Mouse (Mus musculus) limb, embryonic 10.5 days (tissue): ENCODE results near the gene Prdm16. TPM values are rescaled to one million over a fixed set of nuclear protein-coding genes. Genes with fewer than 3 reads are reported as not detected.

Experiments used
- DNase-seq: peaks from one replicate; pipeline ENCODE4 v3.0.0-alpha.2; 2017; ENCODE audit warnings: low spot score
- H3K27ac ChIP-seq: fragments of 300-500 bp; sonication (generic); 2 replicates; pipeline ENCODE4 v1.5.1; 2016; ENCODE audit warnings: mild to moderate bottlenecking
- H3K27me3 ChIP-seq: fragments of 300-500 bp; sonication (generic); 2 replicates; pipeline ENCODE4 v1.6.1; 2016; ENCODE audit warnings: low read depth, mild to moderate bottlenecking; ENCODE audit not compliant: poor library complexity, severe bottlenecking
- H3K36me3 ChIP-seq: fragments of 300-500 bp; sonication (generic); 2 replicates; pipeline ENCODE4 v1.6.1; 2016; ENCODE audit warnings: mild to moderate bottlenecking, moderate library complexity
- H3K4me1 ChIP-seq: fragments of 300-500 bp; sonication (generic); 2 replicates; pipeline ENCODE4 v1.6.1; 2016
- H3K4me3 ChIP-seq: fragments of 300-500 bp; sonication (generic); 2 replicates; pipeline ENCODE4 v1.5.1; 2016; ENCODE audit warnings: mild to moderate bottlenecking, moderate library complexity
- H3K9me3 ChIP-seq: fragments of 300-500 bp; sonication (generic); replicated peaks from 2 replicates; pipeline ENCODE4 v1.6.1; 2016; ENCODE audit warnings: mild to moderate bottlenecking
- WGBS: fragments of 180-500 bp; shearing (Covaris S2); methylation state at CpG from one replicate; pipeline ENCODE4 v1.1.7; 2016; 5-methylcytosine and 5-hydroxymethylcytosine counted together
- polyA plus RNA-seq: library from polyadenylated mRNA; unstranded; fragments of >200 nt; fragmentation: Nextera tagmentation; extraction: Ambion mirVana; gene quantifications from 2 replicates; pipeline ENCODE4 v1.2.1, GENCODE M21; 2016

The Prdm16 gene
- polyA plus RNA-seq, 1 experiment from 2014 or later: 93.9 TPM

GRCm38 (mm10) chr4:154513664-154514063 is 123.0 kb downstream of the Prdm16 start:
- H3K9me3 ChIP-seq: no peaks in the 10 kb centered on the region
- no peak for DNase-seq
- H3K4me1 ChIP-seq: peaks cover 83% of the 10 kb centered on the region
- H3K4me3 ChIP-seq: no peak overlapping the region
- H3K27me3 ChIP-seq: peaks cover 10% of the 10 kb centered on the region
- H3K36me3 ChIP-seq: peaks cover 18% of the 10 kb centered on the region
- no peak overlapping the region for H3K27ac ChIP-seq
- WGBS: 69% methylated on average over 2 of the region's 2 CpGs

- Histone ChIP-seq H3K4me1 (peaks cover 84% of the 10 kb centered on the region), H3K27ac (peak overlapping the region; percentile 31; the same call in 1 of the 2 replicates), H3K4me3 (no peak overlapping the region), H3K36me3 (peaks cover 11% of the 10 kb centered on the region; the same call in 1 of the 2 replicates), H3K9me3 (no peaks in the 10 kb centered on the region), H3K27me3 (peaks cover 16% of the 10 kb centered on the region)
- no peak for DNase-seq
- WGBS: 62% methylated on average over 15 of the region's 15 CpGs
Measured at GRCm38 (mm10) chr4:154512518-154513090, 124.1 kb downstream of the Prdm16 start.

GRCm38 (mm10) chr4:154511767-154512166 is 124.9 kb downstream of the Prdm16 start:
- peaks cover 20% of the 10 kb centered on the region for H3K27me3 ChIP-seq
- H3K27ac ChIP-seq: no peak overlapping the region
- 29% methylated on average over 4 of the region's 4 CpGs for WGBS
- H3K4me3 ChIP-seq: no peak overlapping the region
- DNase-seq: no peak
- H3K4me1 ChIP-seq: peaks cover 88% of the 10 kb centered on the region
- 0 out of 2 replicates have a peak, but pooled peaks cover 9% of the 10 kb centered on the region for H3K36me3 ChIP-seq
- no peaks in the 10 kb centered on the region for H3K9me3 ChIP-seq

GRCm38 (mm10) chr4:154506774-154507435 is 129.8 kb downstream of the Prdm16 start:
- peaks cover 79% of the 10 kb centered on the region for H3K4me1 ChIP-seq
- peaks cover 11% of the 10 kb centered on the region for H3K36me3 ChIP-seq
- DNase-seq: no peak
- H3K27ac ChIP-seq: no peak overlapping the region; the same call in 1 of the 2 replicates
- no peaks in the 10 kb centered on the region for H3K9me3 ChIP-seq
- peaks cover 43% of the 10 kb centered on the region for H3K27me3 ChIP-seq
- 18% methylated on average over 20 of the region's 20 CpGs for WGBS
- no peak overlapping the region; the same call in 1 of the 2 replicates for H3K4me3 ChIP-seq

- no peak overlapping the region for H3K4me3 ChIP-seq
- peaks cover 47% of the 10 kb centered on the region for H3K27me3 ChIP-seq
- DNase-seq: no peak
- H3K36me3 ChIP-seq: peaks cover 11% of the 10 kb centered on the region
- peaks cover 80% of the 10 kb centered on the region for H3K4me1 ChIP-seq
- no peak overlapping the region for H3K27ac ChIP-seq
- WGBS: 86% methylated on average over 5 of the region's 5 CpGs
- H3K9me3 ChIP-seq: no peaks in the 10 kb centered on the region
Measured at GRCm38 (mm10) chr4:154505313-154505712, 131.4 kb downstream of the Prdm16 start.

GRCm38 (mm10) chr4:154503260-154503829 is 133.3 kb downstream of the Prdm16 start:
- Histone ChIP-seq H3K36me3 (peaks cover 9% of the 10 kb centered on the region), H3K9me3 (no peaks in the 10 kb centered on the region), H3K27ac (no peak overlapping the region), H3K4me3 (no peak overlapping the region), H3K4me1 (peaks cover 81% of the 10 kb centered on the region), H3K27me3 (peaks cover 44% of the 10 kb centered on the region)
- DNase-seq: no peak
- 58% methylated on average over 21 of the region's 21 CpGs for WGBS

GRCm38 (mm10) chr4:154502403-154503000 is 134.2 kb downstream of the Prdm16 start:
- H3K4me3 ChIP-seq: no peak overlapping the region
- H3K27ac ChIP-seq: no peak overlapping the region
- peaks cover 41% of the 10 kb centered on the region for H3K27me3 ChIP-seq
- H3K36me3 ChIP-seq: peaks cover 9% of the 10 kb centered on the region
- peaks cover 84% of the 10 kb centered on the region for H3K4me1 ChIP-seq
- DNase-seq: no peak
- H3K9me3 ChIP-seq: no peaks in the 10 kb centered on the region
- WGBS: 75% methylated on average over 16 of the region's 16 CpGs

- Histone ChIP-seq H3K27me3 (peaks cover 30% of the 10 kb centered on the region), H3K27ac (no peak overlapping the region), H3K4me1 (peaks cover 83% of the 10 kb centered on the region), H3K36me3 (peaks cover 4% of the 10 kb centered on the region; the same call in 1 of the 2 replicates), H3K4me3 (no peak overlapping the region), H3K9me3 (no peaks in the 10 kb centered on the region)
- no peak for DNase-seq
- 85% methylated on average over 9 of the region's 9 CpGs for WGBS
Measured at GRCm38 (mm10) chr4:154500695-154501094, 136.0 kb downstream of the Prdm16 start.

- peaks cover 91% of the 10 kb centered on the region for H3K4me1 ChIP-seq
- H3K9me3 ChIP-seq: no peaks in the 10 kb centered on the region
- peak overlapping the region; percentile 11; the same call in 1 of the 2 replicates for H3K4me3 ChIP-seq
- peaks cover 25% of the 10 kb centered on the region for H3K27me3 ChIP-seq
- 51% methylated on average over 29 of the region's 29 CpGs for WGBS
- no peak overlapping the region; the same call in 1 of the 2 replicates for H3K27ac ChIP-seq
- peaks cover 4% of the 10 kb centered on the region; the same call in 1 of the 2 replicates for H3K36me3 ChIP-seq
- no peak for DNase-seq
Measured at GRCm38 (mm10) chr4:154499701-154500523, 136.8 kb downstream of the Prdm16 start.

GRCm38 (mm10) chr4:154497423-154498175 is 139.1 kb downstream of the Prdm16 start:
- peaks cover 18% of the 10 kb centered on the region; the same call in 1 of the 2 replicates for H3K27me3 ChIP-seq
- peak overlapping the region; percentile 47; the same call in 1 of the 2 replicates for H3K27ac ChIP-seq

GRCm38 (mm10) chr4:154496991-154497390 is 139.7 kb downstream of the Prdm16 start:
- Histone ChIP-seq H3K4me3 (no peak overlapping the region), H3K27me3 (peaks cover 18% of the 10 kb centered on the region; the same call in 1 of the 2 replicates), H3K36me3 (peaks cover 4% of the 10 kb centered on the region; the same call in 1 of the 2 replicates), H3K27ac (peak overlapping the region; percentile 47; the same call in 1 of the 2 replicates), H3K9me3 (no peaks in the 10 kb centered on the region), H3K4me1 (peaks cover 95% of the 10 kb centered on the region)
- 9% methylated on average over 7 of the region's 7 CpGs for WGBS
- DNase-seq: peak; percentile 72

More at GRCm38 (mm10) chr4:154497423-154498175, 139.1 kb downstream of the Prdm16 start:
- H3K4me1 ChIP-seq: peaks cover 95% of the 10 kb centered on the region
- peaks cover 4% of the 10 kb centered on the region; the same call in 1 of the 2 replicates for H3K36me3 ChIP-seq
- no peaks in the 10 kb centered on the region for H3K9me3 ChIP-seq
- DNase-seq: no peak
- 82% methylated on average over 4 of the region's 4 CpGs for WGBS
- no peak overlapping the region for H3K4me3 ChIP-seq
